Mouse (Mus musculus) G1E (cell line): Measurements from ENCODE around the gene Map3k15.

ENCODE experiments used
- CTCF ChIP-seq: IDR thresholded peaks from 2 replicates; pipeline ENCODE4 v1.5.1; 2012; ENCODE audit warnings: low read depth, low read length, inconsistent platforms, mixed read lengths
- GATA1 ChIP-seq: IDR thresholded peaks from 2 replicates; pipeline ENCODE4 v1.6.1; 2012; ENCODE audit warnings: borderline replicate concordance, low read length, inconsistent platforms, mixed read lengths
- GATA2 ChIP-seq: IDR thresholded peaks from 2 replicates; pipeline ENCODE4 v1.6.1; 2012; ENCODE audit warnings: low read depth, low read length, inconsistent platforms, borderline replicate concordance
- POLR2AphosphoS5 ChIP-seq: IDR thresholded peaks from 2 replicates; pipeline ENCODE4 v1.6.1; 2012; ENCODE audit warnings: low read depth, low read length, inconsistent platforms; ENCODE audit not compliant: insufficient replicate concordance
- TAL1 ChIP-seq: conservative IDR thresholded peaks from 2 replicates; pipeline ENCODE4 v1.6.1; 2012; ENCODE audit warnings: low read depth, low read length, inconsistent platforms, mixed read lengths

DNA sequence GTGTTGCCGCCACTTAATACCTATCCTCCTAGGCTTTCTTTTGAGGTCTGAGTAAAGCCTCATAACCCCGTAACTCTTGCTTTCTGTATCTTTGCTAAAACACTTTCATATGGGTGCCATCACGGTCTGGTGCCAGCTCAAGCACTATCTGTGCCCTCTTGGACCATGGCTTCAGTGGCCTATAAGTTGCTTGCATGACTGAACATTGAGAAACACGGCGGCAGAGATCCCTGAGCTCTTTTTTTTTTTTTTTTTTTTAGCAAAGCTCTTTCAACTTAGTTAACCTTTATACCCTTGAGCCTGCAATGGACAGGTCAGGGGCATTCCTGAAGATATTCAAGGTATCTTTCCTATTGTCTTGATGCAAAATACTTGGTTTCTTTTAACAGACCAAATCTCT is 66.4 kb downstream of the Map3k15 start:
- TF ChIP-seq CTCF (no peak), POLR2AphosphoS5 (no peak), GATA1 (no peak), GATA2 (no peak), TAL1 (no peak)
